Mouse (Mus musculus): ENCODE results near the gene Ccdc173.
"Not testable (repeated sequence)": the region's sequence is repeated elsewhere in the genome, so short reads cannot be mapped to it uniquely, and the experiment has no call there.

The Ccdc173 gene

GRCm38 (mm10) chr2:69789429-69790069 is at the start of gene Ccdc173, which contains the start of gene Phospho2:
TSS of gene Ccdc173 (minus strand) at chr2:69789575.
TSS of gene Phospho2 (plus strand) at chr2:69789623.
- DNase-seq (ENCODE audit: low spot score), result peak; percentile 99

GRCm38 (mm10) chr2:69838707-69839106 is 49.3 kb upstream of the Ccdc173 start:
- DNase-seq (ENCODE audit: low spot score), result peak; percentile 37

GRCm38 (mm10) chr2:69837996-69838395 is 48.6 kb upstream of the Ccdc173 start:
- DNase-seq (ENCODE audit: low spot score), result no peak

- DNase-seq (ENCODE audit: low spot score), result no peak
Measured at GRCm38 (mm10) chr2:69837244-69837967, 48.0 kb upstream of the Ccdc173 start.

GRCm38 (mm10) chr2:69830116-69830515 is 40.7 kb upstream of the Ccdc173 start:
- DNase-seq (ENCODE audit: low spot score), result no peak

- DNase-seq (ENCODE audit: low spot score), result no peak
Measured at GRCm38 (mm10) chr2:69829680-69830079, 40.3 kb upstream of the Ccdc173 start.

GRCm38 (mm10) chr2:69828031-69828430 is 38.7 kb upstream of the Ccdc173 start:
- no peak for DNase-seq (ENCODE audit: low spot score)

- DNase-seq (ENCODE audit: low spot score), result no peak
Measured at GRCm38 (mm10) chr2:69826380-69826779, 37.0 kb upstream of the Ccdc173 start.

- DNase-seq (ENCODE audit: low spot score), result no peak
Measured at GRCm38 (mm10) chr2:69825898-69826297, 36.5 kb upstream of the Ccdc173 start.

- DNase-seq (ENCODE audit: low spot score), result no peak
Measured at GRCm38 (mm10) chr2:69823129-69823677, 33.8 kb upstream of the Ccdc173 start.

- peak; percentile 16 for DNase-seq (ENCODE audit: low spot score)
Measured at GRCm38 (mm10) chr2:69822361-69823128, 33.2 kb upstream of the Ccdc173 start.

GRCm38 (mm10) chr2:69821711-69822110 is 32.3 kb upstream of the Ccdc173 start, which contains the start of gene Klhl23:
TSS of gene Klhl23 (plus strand) at chr2:69821944.
- DNase-seq (ENCODE audit: low spot score), result no peak

- no peak for DNase-seq (ENCODE audit: low spot score)
Measured at GRCm38 (mm10) chr2:69820201-69820600, 30.8 kb upstream of the Ccdc173 start.

GRCm38 (mm10) chr2:69818350-69819085 is 29.1 kb upstream of the Ccdc173 start:
- no peak for DNase-seq (ENCODE audit: low spot score)

- DNase-seq (ENCODE audit: low spot score), result no peak
Measured at GRCm38 (mm10) chr2:69816575-69816974, 27.2 kb upstream of the Ccdc173 start.

GRCm38 (mm10) chr2:69811349-69811748 is 22.0 kb upstream of the Ccdc173 start:
- DNase-seq (ENCODE audit: low spot score), result not testable (repeated sequence)

- DNase-seq (ENCODE audit: low spot score), result no peak
Measured at GRCm38 (mm10) chr2:69810169-69810568, 20.8 kb upstream of the Ccdc173 start.

- not testable (repeated sequence) for DNase-seq (ENCODE audit: low spot score)
Measured at GRCm38 (mm10) chr2:69804663-69805062, 15.3 kb upstream of the Ccdc173 start.

GRCm38 (mm10) chr2:69803756-69804155 is 14.4 kb upstream of the Ccdc173 start:
- no peak for DNase-seq (ENCODE audit: low spot score)

GRCm38 (mm10) chr2:69802911-69803312 is 13.5 kb upstream of the Ccdc173 start:
- peak; percentile 30 for DNase-seq (ENCODE audit: low spot score)

- no peak for DNase-seq (ENCODE audit: low spot score)
Measured at GRCm38 (mm10) chr2:69790722-69791121, 1.3 kb upstream of the Ccdc173 start.

GRCm38 (mm10) chr2:69790285-69790684 is 910 bp upstream of the Ccdc173 start:
- DNase-seq (ENCODE audit: low spot score), result peak; percentile 96
